Mouse (Mus musculus) midbrain, postnatal 0 days (tissue): ENCODE results near the gene Mpp6. TPM values are rescaled to one million over a fixed set of nuclear protein-coding genes. Genes with fewer than 3 reads are reported as not detected.
A peak's percentile ranks its signal among the peaks of the same experiment; 100 is the strongest.

ENCODE experiments used
- ATAC-seq: fragments of 200-750 bp; cut with Nextera tagmentation; 2 replicates; pipeline ENCODE4 v1.8.0; 2017; ENCODE audit warnings: moderate number of reproducible peaks, mild to moderate bottlenecking, moderate TSS enrichment, moderate library complexity; ENCODE audit not compliant: low FRiP score
- DNase-seq: peaks from one replicate; pipeline ENCODE4 v3.0.0-alpha.2; 2015; ENCODE audit warnings: low spot score
- H3K27ac ChIP-seq: fragments of 300-500 bp; sonication (generic); 2 replicates; pipeline ENCODE4 v1.5.1; 2014; ENCODE audit warnings: low read depth, mild to moderate bottlenecking, low read length, mixed read lengths
- H3K27me3 ChIP-seq: fragments of 300-500 bp; sonication (generic); 2 replicates; pipeline ENCODE4 v1.6.1; 2014; ENCODE audit warnings: low read length, control low read depth, mixed read lengths; ENCODE audit not compliant: insufficient read depth
- H3K36me3 ChIP-seq: fragments of 300-500 bp; sonication (generic); 2 replicates; pipeline ENCODE4 v1.6.1; 2014; ENCODE audit warnings: low read length, control low read depth, mixed read lengths; ENCODE audit not compliant: insufficient read depth
- H3K4me1 ChIP-seq: fragments of 300-500 bp; sonication (generic); 2 replicates; pipeline ENCODE4 v1.6.1; 2014; ENCODE audit warnings: mild to moderate bottlenecking, control low read depth, antibody characterized with exemption, low read length, mixed read lengths; ENCODE audit not compliant: insufficient read depth
- H3K4me2 ChIP-seq: fragments of 300-500 bp; sonication (generic); 2 replicates; pipeline ENCODE4 v1.6.1; 2014; ENCODE audit warnings: low read depth, mild to moderate bottlenecking, low read length, mixed read lengths; ENCODE audit not compliant: poor library complexity, severe bottlenecking
- H3K4me3 ChIP-seq: fragments of 300-500 bp; sonication (generic); 2 replicates; pipeline ENCODE4 v1.5.1; 2014; ENCODE audit warnings: low read depth, mild to moderate bottlenecking, low read length, moderate library complexity
- H3K9ac ChIP-seq: fragments of 300-500 bp; sonication (generic); replicated peaks from 2 replicates; pipeline ENCODE4 v1.6.1; 2014; ENCODE audit warnings: mild to moderate bottlenecking, low read length, moderate library complexity, mixed read lengths; ENCODE audit not compliant: poor library complexity, severe bottlenecking
- H3K9me3 ChIP-seq: fragments of 300-500 bp; sonication (generic); 2 replicates; pipeline ENCODE4 v1.6.1; 2016; ENCODE audit warnings: low read length, control low read depth
- CTCF ChIP-seq: IDR thresholded peaks from 2 replicates; pipeline ENCODE4 v1.5.1; 2016; ENCODE audit warnings: antibody characterized with exemption, mild to moderate bottlenecking
- WGBS: fragments of 180-500 bp; shearing (Covaris S2); extraction: QIAGEN DNeasy Blood & Tissue Kit; methylation state at CpG from one replicate; pipeline ENCODE4 v1.1.7; 2014; 5-methylcytosine and 5-hydroxymethylcytosine counted together
- polyA plus RNA-seq: library from polyadenylated mRNA; unstranded; fragments of >200 nt; fragmentation: Nextera tagmentation; extraction: Ambion mirVana; gene quantifications from 2 replicates; pipeline ENCODE4 v1.2.1, GENCODE M21; 2015
- total RNA-seq: library from RNA; depleted of rRNA; stranded (reverse); fragments of >200 nt; gene quantifications from 2 replicates; pipeline ENCODE4 v1.2.3, GENCODE M21; 2014

Gene Mpp6
- total and polyA plus RNA-seq, 2 experiments from 2014 or later, result 53.9 to 56.1 TPM

DNA sequence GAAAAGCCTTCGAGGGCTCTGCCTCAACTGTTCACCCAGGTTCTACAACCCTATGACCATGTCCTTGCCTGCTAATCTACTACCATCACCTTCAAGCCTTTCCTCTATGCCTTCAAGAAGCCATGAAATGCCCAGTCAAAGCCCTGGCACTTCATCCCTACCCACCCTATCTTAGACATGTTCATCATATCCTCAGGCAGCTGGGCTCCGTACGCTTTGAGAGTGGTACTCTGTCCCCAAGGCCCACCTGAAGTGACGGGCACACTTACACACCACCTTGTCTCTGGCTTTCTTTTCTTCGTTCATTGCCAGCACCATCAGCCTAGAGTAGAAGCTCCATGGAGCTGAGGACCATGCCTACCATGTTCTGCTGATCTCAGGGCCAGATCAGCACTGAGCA, 121.2 kb downstream of the Mpp6 start:
- no peak for TF ChIP-seq CTCF
- no peak for ATAC-seq
- Histone ChIP-seq H3K4me3 (no peak overlapping the region), H3K9ac (no peak overlapping the region), H3K9me3 (no peaks in the 10 kb centered on the region), H3K4me1 (no peaks in the 10 kb centered on the region), H3K27ac (no peak overlapping the region), H3K36me3 (peaks cover 10% of the 10 kb centered on the region), H3K27me3 (no peaks in the 10 kb centered on the region), H3K4me2 (no peak overlapping the region)
- 96% methylated on average over 5 of the region's 5 CpGs for WGBS
- DNase-seq, result no peak

DNA sequence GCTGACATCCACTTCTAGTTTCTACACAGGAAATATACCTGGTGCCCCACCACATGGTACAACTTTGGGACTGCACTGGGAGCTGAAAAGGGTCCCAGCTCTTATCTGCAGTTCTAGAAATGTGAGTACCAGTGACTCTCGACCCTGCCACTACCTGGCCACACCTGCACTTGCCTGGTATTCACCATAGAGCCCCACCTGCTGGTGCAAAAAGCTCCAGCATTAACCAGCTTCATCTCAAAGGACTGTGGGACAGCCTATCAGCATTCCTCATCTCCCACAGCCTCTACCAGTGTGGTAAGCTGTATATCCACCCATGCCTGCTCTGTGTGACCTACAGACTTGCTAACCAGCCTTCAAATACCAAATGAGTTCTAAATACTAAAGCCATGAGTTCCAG, 122.9 kb downstream of the Mpp6 start:
- no peaks in the 10 kb centered on the region for H3K27me3 ChIP-seq
- no peak overlapping the region for H3K4me3 ChIP-seq
- WGBS, result 62% methylated on average over 1 of the region's 1 CpGs
- ATAC-seq (no peak), DNase-seq (no peak)
- H3K36me3 ChIP-seq, result peaks cover 9% of the 10 kb centered on the region
- H3K27ac ChIP-seq, result no peak overlapping the region
- H3K9ac ChIP-seq, result no peak overlapping the region
- no peak for TF ChIP-seq CTCF
- H3K4me1 ChIP-seq, result no peaks in the 10 kb centered on the region
- no peaks in the 10 kb centered on the region for H3K9me3 ChIP-seq
- H3K4me2 ChIP-seq, result no peak overlapping the region

GRCm38 (mm10) chr6:50237963-50238362, 127.9 kb downstream of the Mpp6 start:
- DNase-seq, result no peak
- ATAC-seq, result no peak

DNA sequence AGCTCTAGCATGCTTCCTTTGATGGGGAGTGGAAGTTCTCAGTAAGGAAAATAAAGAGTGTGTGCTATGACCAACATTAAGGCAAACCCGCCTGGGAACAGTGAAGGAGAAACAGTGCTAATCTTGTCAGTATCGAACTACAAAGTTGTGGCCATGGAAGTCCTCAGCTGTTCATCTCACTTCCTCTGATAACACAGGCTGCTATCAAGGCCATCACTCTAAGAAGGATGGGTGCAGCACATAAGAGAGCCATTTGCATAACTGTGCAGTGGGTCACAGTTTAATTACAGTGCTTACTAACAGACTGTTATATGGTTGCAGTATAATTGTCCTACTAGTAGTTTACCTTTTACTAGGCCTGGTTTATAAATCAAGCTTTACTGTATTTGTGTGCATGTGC, 129.9 kb downstream of the Mpp6 start:
- H3K36me3 ChIP-seq, result no peaks in the 10 kb centered on the region; the same call in 1 of the 2 replicates
- no peaks in the 10 kb centered on the region for H3K9me3 ChIP-seq
- H3K4me1 ChIP-seq, result no peaks in the 10 kb centered on the region
- H3K4me2 ChIP-seq, result no peak overlapping the region
- H3K9ac ChIP-seq, result no peak overlapping the region
- no peak overlapping the region for H3K4me3 ChIP-seq
- DNase-seq (no peak), ATAC-seq (no peak)
- 95% methylated on average over 2 of the region's 2 CpGs for WGBS
- H3K27me3 ChIP-seq, result no peaks in the 10 kb centered on the region
- no peak for TF ChIP-seq CTCF
- H3K27ac ChIP-seq, result no peak overlapping the region

More at GRCm38 (mm10) chr6:50237963-50238362, 127.9 kb downstream of the Mpp6 start:
- whole genome bisulfite sequencing, result 82% methylated on average over 2 of the region's 2 CpGs
- Histone ChIP-seq H3K27me3 (no peaks in the 10 kb centered on the region), H3K9me3 (no peaks in the 10 kb centered on the region), H3K4me3 (no peak overlapping the region), H3K4me2 (no peak overlapping the region), H3K36me3 (peaks cover 2% of the 10 kb centered on the region; the same call in 1 of the 2 replicates), H3K27ac (no peak overlapping the region), H3K9ac (no peak overlapping the region), H3K4me1 (no peaks in the 10 kb centered on the region)
- no peak for TF ChIP-seq CTCF

- ATAC-seq, result no peak
- Histone ChIP-seq H3K36me3 (no peaks in the 10 kb centered on the region; the same call in 1 of the 2 replicates), H3K4me2 (no peak overlapping the region)
Observed at GRCm38 (mm10) chr6:50240437-50240836, 130.4 kb downstream of the Mpp6 start.

GRCm38 (mm10) chr6:50244126-50244525, 134.1 kb downstream of the Mpp6 start:
- 69% methylated on average over 4 of the region's 4 CpGs for WGBS
- H3K27me3 ChIP-seq, result no peaks in the 10 kb centered on the region
- TF ChIP-seq CTCF, result no peak
- H3K4me3 ChIP-seq, result no peak overlapping the region
- no peak for DNase-seq
- H3K4me1 ChIP-seq, result no peaks in the 10 kb centered on the region
- no peak for ATAC-seq
- no peaks in the 10 kb centered on the region for H3K36me3 ChIP-seq
- H3K9ac ChIP-seq, result no peak overlapping the region
- H3K4me2 ChIP-seq, result no peak overlapping the region
- H3K27ac ChIP-seq, result no peak overlapping the region
- H3K9me3 ChIP-seq, result no peaks in the 10 kb centered on the region

More at GRCm38 (mm10) chr6:50240437-50240836, 130.4 kb downstream of the Mpp6 start:
- WGBS, result 81% methylated on average over 5 of the region's 5 CpGs
- Histone ChIP-seq H3K9ac (no peak overlapping the region), H3K27ac (no peak overlapping the region), H3K4me3 (no peak overlapping the region), H3K9me3 (no peaks in the 10 kb centered on the region), H3K27me3 (no peaks in the 10 kb centered on the region), H3K4me1 (no peaks in the 10 kb centered on the region)
- peak; percentile 19 for DNase-seq
- TF ChIP-seq CTCF, result no peak
